Mouse (Mus musculus) naive thymus-derived CD4-positive, alpha-beta T cell, adult 5 months (primary cell): ENCODE data around the gene Thrsp. TPM values are rescaled to one million over a fixed set of nuclear protein-coding genes. Genes with fewer than 3 reads are reported as not detected.

Experiments
- polyA plus RNA-seq: library from polyadenylated mRNA; unstranded; fragments of 100-300 nt; shearing (Covaris generic); gene quantifications from one replicate; pipeline ENCODE4 v1.2.1, GENCODE M21; 2017

The Thrsp gene
- not detected for polyA plus RNA-seq

DNA sequence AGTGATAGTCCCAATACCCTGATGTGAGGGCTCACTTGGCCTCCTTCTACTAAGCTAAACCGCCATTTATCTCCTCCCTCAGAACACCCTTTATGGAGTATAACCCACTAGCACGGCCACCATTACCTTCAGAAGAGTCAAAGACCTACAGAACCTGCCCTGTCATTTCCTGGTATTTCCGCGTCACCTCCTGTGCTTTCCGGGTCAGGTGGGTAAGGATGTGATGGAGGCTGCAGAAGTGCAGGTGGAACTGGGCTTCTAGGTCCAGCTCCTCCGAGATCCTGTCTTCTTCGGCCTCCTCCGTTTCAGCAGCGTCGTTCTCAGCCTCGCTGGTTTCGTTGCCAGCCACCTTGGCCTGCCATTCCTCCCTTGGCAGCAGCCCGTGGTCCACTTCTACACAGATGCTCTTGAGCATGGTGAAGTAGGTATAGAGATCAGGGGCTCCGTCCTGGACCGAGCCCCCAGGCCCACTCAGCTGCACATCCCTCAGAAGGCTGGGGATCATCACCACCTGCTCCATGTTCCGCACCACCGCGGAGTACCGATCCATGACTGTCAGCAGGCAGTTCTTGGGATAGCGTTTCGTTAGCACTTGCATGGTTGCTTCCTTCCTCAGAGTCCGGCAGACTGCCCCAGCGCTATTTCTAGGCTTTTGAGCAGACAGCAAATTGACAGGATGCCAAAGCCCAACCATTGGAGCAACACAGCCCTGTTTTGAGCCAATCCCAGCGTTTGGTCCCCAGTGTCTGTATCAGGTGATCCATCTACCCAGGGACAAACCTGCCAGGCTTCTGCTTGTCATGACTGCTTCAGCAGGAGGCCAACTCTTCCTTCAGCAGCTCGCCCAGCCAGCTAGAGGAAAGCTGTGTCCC, at the start of gene Thrsp:
Thrsp (minus strand) TSS at position 825 of the 872 bp plus-strand sequence.

DNA sequence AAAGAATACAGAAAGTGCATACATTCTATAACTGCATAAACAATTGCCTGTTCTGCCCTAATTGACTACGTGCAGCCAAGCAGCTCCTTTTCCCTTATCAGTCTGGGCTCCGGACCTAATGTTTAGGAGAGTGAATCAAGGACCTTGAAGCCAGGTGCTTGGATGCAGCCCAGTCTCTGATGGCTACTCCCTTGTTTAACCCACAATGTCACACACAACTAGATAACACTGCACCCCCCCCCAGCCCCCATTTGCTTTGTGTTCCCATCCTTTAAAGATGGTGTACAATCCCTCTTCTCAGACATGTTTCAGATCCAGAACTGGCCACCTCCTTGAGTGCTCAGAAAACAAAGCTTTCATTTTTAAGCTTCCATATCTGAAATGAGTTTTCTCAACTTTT, 33.5 kb upstream of the Thrsp start, which contains the start of gene Kctd14:
Kctd14 (plus strand) TSS at position 301 of the 400 bp plus-strand sequence.

DNA sequence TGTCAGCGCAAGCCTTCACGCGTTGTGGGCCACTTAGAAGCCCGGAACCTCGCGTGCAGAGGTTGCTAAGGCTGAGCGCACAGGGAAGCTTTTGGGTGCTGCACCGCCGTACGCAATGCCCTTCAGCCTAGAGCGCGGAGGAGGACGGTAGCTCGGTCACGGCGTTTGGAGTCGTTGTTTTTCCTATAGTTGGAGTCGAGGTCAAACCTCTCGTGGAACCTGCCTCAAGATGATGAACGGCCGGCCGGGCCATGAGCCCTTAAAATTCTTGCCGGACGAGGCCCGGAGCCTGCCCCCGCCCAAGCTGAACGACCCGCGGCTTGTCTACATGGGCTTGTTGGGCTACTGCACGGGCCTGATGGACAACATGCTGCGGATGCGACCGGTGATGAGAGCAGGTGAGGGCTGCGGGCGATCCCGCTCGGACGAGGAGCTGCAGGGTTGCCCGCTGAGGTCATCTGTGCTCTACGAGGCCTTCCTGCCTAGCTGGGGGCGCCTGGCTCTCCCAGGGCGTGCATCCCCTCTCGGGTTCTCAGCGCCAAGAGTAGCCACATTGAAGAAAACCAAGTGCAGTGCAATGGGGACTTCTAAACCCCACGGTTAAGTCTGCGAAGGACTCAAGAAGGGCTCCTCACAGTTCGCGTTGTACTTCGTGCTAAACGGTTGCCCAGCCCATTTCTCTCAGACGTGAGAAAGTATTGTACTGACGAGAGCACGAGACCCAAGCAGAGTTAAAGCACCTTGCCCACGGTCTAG, 17.4 kb downstream of the Thrsp start, which contains the start of gene Ndufc2:
Ndufc2 (plus strand) TSS at position 44 of the 756 bp plus-strand sequence.

Other genes starting within 250 kb of the Thrsp start
- 2.9 TPM for gene Usp35, start 85.7 kb downstream of the Thrsp start, polyA plus RNA-seq
- 0.27 TPM for gene Kctd21, start 85.4 kb downstream of the Thrsp start, polyA plus RNA-seq
- 8.0 TPM for gene Alg8, start 46.1 kb downstream of the Thrsp start, polyA plus RNA-seq
- 76.4 TPM for gene Ndufc2, start 17.7 kb downstream of the Thrsp start, polyA plus RNA-seq
- not detected for gene Kctd14, start 33.6 kb upstream of the Thrsp start, polyA plus RNA-seq
- 35.2 TPM for gene Ints4, start 63.2 kb upstream of the Thrsp start, polyA plus RNA-seq
- gene Aamdc, start 161.8 kb upstream of the Thrsp start, polyA plus RNA-seq: 20.8 TPM
- gene Rsf1, start 162.2 kb upstream of the Thrsp start, polyA plus RNA-seq: 67.5 TPM